In genomic region chr6:97131808-97132207, GRCm38 (mm10) we compare ENCODE assay signal across 20 mouse cellular contexts.
"Had no signal": no experiment of that assay in that cellular context is flagged by ENCODE, and none has a peak within 500 bp of the region (broad histone marks: within the 10 kb centered on the region; RNA-seq: fewer than 3 reads in every experiment).

No protein-coding gene starts in this region.

- H3K9ac ChIP-seq: limb, embryonic 13.5 days; liver, embryonic 12.5 days; liver, embryonic 15.5 days; lung, embryonic 15.5 days; neural tube, embryonic 12.5 days had no signal

- H3K4me3 ChIP-seq: limb, embryonic 13.5 days; liver, embryonic 12.5 days; liver, embryonic 15.5 days; lung, embryonic 15.5 days; megakaryocyte, embryonic 14.5 days; neural tube, embryonic 12.5 days had no signal

- DNase-seq: kidney, adult 2 months; kidney, postnatal 4 days; left cerebral cortex, postnatal 4 days; liver; lung, adult 18-20 months; lung, postnatal 10 days; lung, postnatal 36 days; midbrain, embryonic 14.5 days; retina, postnatal 1 day; thymus, adult 2 months; thymus, postnatal 14 days; thymus, postnatal 4 days had no signal

- H3K36me3 ChIP-seq: liver, embryonic 12.5 days; liver, embryonic 15.5 days; neural tube, embryonic 12.5 days had no signal

- H3K9me3 ChIP-seq: limb, embryonic 13.5 days; liver, embryonic 12.5 days; liver, embryonic 15.5 days; lung, embryonic 15.5 days; megakaryocyte, embryonic 14.5 days; neural tube, embryonic 12.5 days had no signal

- H3K27me3 ChIP-seq: limb, embryonic 13.5 days; liver, embryonic 12.5 days; liver, embryonic 15.5 days; lung, embryonic 15.5 days; megakaryocyte, embryonic 14.5 days; neural tube, embryonic 12.5 days had no signal

- H3K27ac ChIP-seq: kidney, postnatal 0 days; limb, embryonic 13.5 days; liver, embryonic 12.5 days; liver, embryonic 15.5 days; lung, embryonic 15.5 days; neural tube, embryonic 12.5 days had no signal

- H3K4me2 ChIP-seq: limb, embryonic 13.5 days; liver, embryonic 12.5 days; liver, embryonic 15.5 days; lung, embryonic 15.5 days; midbrain, embryonic 11.5 days; neural tube, embryonic 12.5 days had no signal

- ATAC-seq: liver, embryonic 12.5 days had no signal

- H3K4me1 ChIP-seq: limb, embryonic 13.5 days; liver, embryonic 12.5 days; liver, embryonic 15.5 days; lung, embryonic 15.5 days; megakaryocyte, embryonic 14.5 days; neural tube, embryonic 12.5 days had no signal
